Mouse (Mus musculus) liver, postnatal 0 days (tissue): ENCODE data around the gene A930004D18Rik. TPM values are rescaled to one million over a fixed set of nuclear protein-coding genes. Genes with fewer than 3 reads are reported as not detected.

Experiments used
- ATAC-seq: fragments of 200-750 bp; cut with Nextera tagmentation; 2 replicates; pipeline ENCODE4 v1.8.0; 2017; ENCODE audit warnings: mild to moderate bottlenecking, moderate library complexity
- DNase-seq: peaks from one replicate; pipeline ENCODE4 v3.0.0-alpha.2; 2016
- H3K27ac ChIP-seq: fragments of 300-500 bp; sonication (generic); 2 replicates; pipeline ENCODE4 v1.5.1; 2014; ENCODE audit warnings: antibody characterized with exemption, moderate library complexity, mild to moderate bottlenecking, low read depth
- H3K27me3 ChIP-seq: fragments of 300-500 bp; sonication (generic); 2 replicates; pipeline ENCODE4 v1.6.1; 2014; ENCODE audit warnings: low read length, control low read depth, mixed read lengths; ENCODE audit not compliant: insufficient read depth
- H3K36me3 ChIP-seq: fragments of 300-500 bp; sonication (generic); replicated peaks from 2 replicates; pipeline ENCODE4 v1.6.1; 2014; ENCODE audit warnings: mild to moderate bottlenecking, control low read depth, low read length, moderate library complexity, mixed read lengths; ENCODE audit not compliant: insufficient read depth
- H3K4me1 ChIP-seq: fragments of 300-500 bp; sonication (generic); 2 replicates; pipeline ENCODE4 v1.6.1; 2014; ENCODE audit warnings: antibody characterized with exemption, mild to moderate bottlenecking, control low read depth; ENCODE audit not compliant: insufficient read depth
- H3K4me2 ChIP-seq: fragments of 300-500 bp; sonication (generic); 2 replicates; pipeline ENCODE4 v1.6.1; 2014; ENCODE audit warnings: low read depth, mild to moderate bottlenecking, low read length, moderate library complexity, mixed read lengths
- H3K4me3 ChIP-seq: fragments of 300-500 bp; sonication (generic); 2 replicates; pipeline ENCODE4 v1.5.1; 2014; ENCODE audit warnings: low read depth, low read length
- H3K9ac ChIP-seq: fragments of 300-500 bp; sonication (generic); replicated peaks from 2 replicates; pipeline ENCODE4 v1.6.1; 2014; ENCODE audit warnings: mild to moderate bottlenecking, moderate library complexity
- H3K9me3 ChIP-seq: fragments of 300-500 bp; sonication (generic); 2 replicates; pipeline ENCODE4 v1.6.1; 2016; ENCODE audit warnings: mild to moderate bottlenecking, control low read depth, low read length, mixed read lengths
- CTCF ChIP-seq: sonication (generic); IDR thresholded peaks from 2 replicates; pipeline ENCODE4 v1.5.1; 2016; ENCODE audit warnings: antibody characterized with exemption, low read depth
- EP300 ChIP-seq: IDR thresholded peaks from 2 replicates; pipeline ENCODE4 v1.6.1; 2016; ENCODE audit warnings: antibody characterized with exemption, low read depth, mild to moderate bottlenecking
- WGBS: fragments of 180-500 bp; shearing (Covaris S2); extraction: QIAGEN DNeasy Blood & Tissue Kit; methylation state at CpG from one replicate; pipeline ENCODE4 v1.1.7; 2014; ENCODE audit not compliant: insufficient replicate concordance; 5-methylcytosine and 5-hydroxymethylcytosine counted together
- polyA plus RNA-seq: library from polyadenylated mRNA; unstranded; fragments of >200 nt; fragmentation: Nextera tagmentation; extraction: Ambion mirVana; gene quantifications from 2 replicates; pipeline ENCODE4 v1.2.1, GENCODE M21; 2015

The A930004D18Rik gene
- polyA plus RNA-seq, 1 experiment from 2014 or later = 0.99 TPM

- Histone ChIP-seq H3K4me1 (peaks cover 29% of the 10 kb centered on the region), H3K36me3 (no peaks in the 10 kb centered on the region), H3K9me3 (no peaks in the 10 kb centered on the region), H3K4me3 (peak overlapping the region; percentile 68), H3K27me3 (peaks cover 53% of the 10 kb centered on the region), H3K9ac (peak overlapping the region; percentile 67), H3K27ac (peak overlapping the region; percentile 81), H3K4me2 (peak overlapping the region; percentile 94)
- under 1% methylated on average over 42 of the region's 44 CpGs for WGBS
- DNase-seq (peak; percentile 93), ATAC-seq (peak; percentile 84)
- TF ChIP-seq CTCF = peak; percentile 97
- no peak; the same call in 1 of the 2 replicates for TF ChIP-seq EP300
Observed at GRCm38 (mm10) chr2:18027448-18028139, 9.9 kb downstream of the A930004D18Rik start.

GRCm38 (mm10) chr2:18026116-18026947 lies 11.2 kb downstream of the A930004D18Rik start:
- peaks cover 40% of the 10 kb centered on the region for H3K27me3 ChIP-seq

GRCm38 (mm10) chr2:18025781-18026115 lies 11.8 kb downstream of the A930004D18Rik start:
- DNase-seq (no peak), ATAC-seq (no peak)
- H3K27me3 ChIP-seq = peaks cover 35% of the 10 kb centered on the region
- H3K4me3 ChIP-seq = peak overlapping the region; percentile 68
- H3K27ac ChIP-seq = no peak overlapping the region
- H3K9ac ChIP-seq = peak overlapping the region; percentile 63
- peaks cover 17% of the 10 kb centered on the region for H3K4me1 ChIP-seq
- no peaks in the 10 kb centered on the region for H3K36me3 ChIP-seq
- H3K4me2 ChIP-seq = peak overlapping the region; percentile 94
- TF ChIP-seq EP300 (no peak), CTCF (no peak)
- WGBS = 1% methylated on average over 14 of the region's 14 CpGs
- no peaks in the 10 kb centered on the region for H3K9me3 ChIP-seq

More at GRCm38 (mm10) chr2:18026116-18026947, 11.2 kb downstream of the A930004D18Rik start:
- Histone ChIP-seq H3K36me3 (no peaks in the 10 kb centered on the region), H3K4me1 (peaks cover 21% of the 10 kb centered on the region), H3K27ac (no peak overlapping the region; the same call in 1 of the 2 replicates), H3K4me3 (peak overlapping the region; percentile 68), H3K9ac (peak overlapping the region; percentile 63), H3K4me2 (peak overlapping the region; percentile 94), H3K9me3 (no peaks in the 10 kb centered on the region)
- DNase-seq (peak; percentile 65), ATAC-seq (peak; percentile 26)
- TF ChIP-seq CTCF (no peak), EP300 (no peak)
- under 1% methylated on average over 44 of the region's 44 CpGs for WGBS

- ATAC-seq = no peak
- H3K9ac ChIP-seq = no peak overlapping the region
- H3K27me3 ChIP-seq = peaks cover 28% of the 10 kb centered on the region
- H3K27ac ChIP-seq = no peak overlapping the region
- DNase-seq = no peak
- H3K36me3 ChIP-seq = no peaks in the 10 kb centered on the region
- no peak overlapping the region for H3K4me3 ChIP-seq
- 0 out of 2 replicates have a peak overlapping the region, but pooled peaks have one; percentile 94 for H3K4me2 ChIP-seq
- TF ChIP-seq EP300 = no peak
- TF ChIP-seq CTCF = no peak
- no peaks in the 10 kb centered on the region for H3K9me3 ChIP-seq
- H3K4me1 ChIP-seq = peaks cover 17% of the 10 kb centered on the region
- whole genome bisulfite sequencing = 38% methylated on average over 5 of the region's 5 CpGs
Observed at GRCm38 (mm10) chr2:18025116-18025515, 12.4 kb downstream of the A930004D18Rik start.

GRCm38 (mm10) chr2:18022886-18023285 lies 14.7 kb downstream of the A930004D18Rik start:
- no peak overlapping the region for H3K4me3 ChIP-seq
- H3K9me3 ChIP-seq = no peaks in the 10 kb centered on the region
- H3K27ac ChIP-seq = no peak overlapping the region
- peaks cover 10% of the 10 kb centered on the region for H3K27me3 ChIP-seq
- WGBS = 63% methylated on average over 1 of the region's 1 CpGs
- H3K9ac ChIP-seq = no peak overlapping the region
- ATAC-seq (no peak), DNase-seq (no peak)
- TF ChIP-seq CTCF = no peak
- TF ChIP-seq EP300 = no peak
- peaks cover 8% of the 10 kb centered on the region; the same call in 1 of the 2 replicates for H3K4me1 ChIP-seq
- H3K4me2 ChIP-seq = no peak overlapping the region
- no peaks in the 10 kb centered on the region for H3K36me3 ChIP-seq

GRCm38 (mm10) chr2:18019122-18019521 lies 18.4 kb downstream of the A930004D18Rik start:
- H3K36me3 ChIP-seq = no peaks in the 10 kb centered on the region
- H3K9me3 ChIP-seq = no peaks in the 10 kb centered on the region
- WGBS = 56% methylated on average over 1 of the region's 1 CpGs
- H3K4me1 ChIP-seq = no peaks in the 10 kb centered on the region
- DNase-seq (no peak), ATAC-seq (no peak)
- no peak for TF ChIP-seq EP300
- no peak overlapping the region for H3K27ac ChIP-seq
- H3K4me2 ChIP-seq = no peak overlapping the region
- H3K9ac ChIP-seq = no peak overlapping the region
- H3K27me3 ChIP-seq = no peaks in the 10 kb centered on the region
- H3K4me3 ChIP-seq = no peak overlapping the region
